26 mouse cellular contexts compared by ENCODE assay signal in genomic region chr5:130088008-130088407, GRCm38 (mm10). TPM values are rescaled to one million over a fixed set of nuclear protein-coding genes. Genes with fewer than 3 reads are reported as not detected.
DNase-seq lines count a peak whose midpoint lies in the region; ATAC-seq lines count a peak whose summit lies in the region.
"Had no signal": no experiment of that assay in that cellular context is flagged by ENCODE, and none has a peak within 500 bp of the region (broad histone marks: within the 10 kb centered on the region; RNA-seq: fewer than 3 reads in every experiment).

No protein-coding gene starts in this region.

- H3K4me2 ChIP-seq in heart, embryonic 12.5 days: no peak overlapping the region
- H3K4me2 ChIP-seq: forebrain, embryonic 15.5 days; heart, embryonic 13.5 days; hindbrain, embryonic 14.5 days; limb, embryonic 12.5 days; midbrain, embryonic 12.5 days had no signal

- no peak overlapping the region for H3K9ac ChIP-seq in heart, embryonic 12.5 days
- H3K9ac ChIP-seq: forebrain, embryonic 15.5 days; heart, embryonic 13.5 days; hindbrain, embryonic 14.5 days; limb, embryonic 12.5 days; midbrain, embryonic 12.5 days had no signal

- DNase-seq in left cerebral cortex, adult 11 months (ENCODE audit: low spot score): peak; percentile 46
- no peak for DNase-seq in left cerebral cortex, postnatal 10 days (ENCODE audit: extremely low spot score in 1 of 2, low spot score in 2 of 2)
- peak; percentile 24 to 32 for DNase-seq in right cerebral cortex, adult 2 months (ENCODE audit: low spot score in 2 of 2)
- DNase-seq in right cerebral cortex, postnatal 4 days: no peak
- peak; percentile 10 for DNase-seq in induced T-regulatory cell, adult 2 months (ENCODE audit: low read depth)
- DNase-seq in kidney, postnatal 10 days: no peak
- DNase-seq: adrenal gland, adult 8-10 months; cerebellum, adult 8-10 months; cerebellum, postnatal 36 days; gastrocnemius, adult 2 months; gastrocnemius, postnatal 36 days; heart, adult 18-20 months; heart, postnatal 10 days; kidney, adult 18-20 months; lung, postnatal 4 days; retina, postnatal 1 day; thymus, postnatal 4 days had no signal

- no peaks in the 10 kb centered on the region for H3K27me3 ChIP-seq in heart, embryonic 12.5 days (replicated peaks)
- H3K27me3 ChIP-seq: forebrain, embryonic 15.5 days; heart, embryonic 13.5 days; limb, embryonic 12.5 days; midbrain, embryonic 12.5 days had no signal

- WGBS in heart, embryonic 12.5 days: 87% methylated on average over 7 of the region's 7 CpGs

- ATAC-seq in heart, embryonic 12.5 days (ENCODE audit: insufficient number of reproducible peaks, low FRiP score): no peak
- ATAC-seq: forebrain, embryonic 15.5 days had no signal

- H3K9me3 ChIP-seq in heart, embryonic 12.5 days (replicated peaks): peaks cover 6% of the 10 kb centered on the region; the same call in 1 of the 2 replicates
- H3K9me3 ChIP-seq: forebrain, embryonic 15.5 days; G1E; heart, embryonic 13.5 days; midbrain, embryonic 12.5 days had no signal

- no peak overlapping the region for H3K4me3 ChIP-seq in heart, embryonic 12.5 days
- H3K4me3 ChIP-seq: forebrain, embryonic 15.5 days; gastrocnemius, adult 2 months; heart, embryonic 13.5 days; limb, embryonic 12.5 days; megakaryocyte, embryonic 14.5 days; midbrain, embryonic 12.5 days had no signal

- intact Hi-C loops in left cerebral cortex, postnatal 10 days (cut with DNase I): no loop called here

- H3K4me1 ChIP-seq in heart, embryonic 12.5 days (replicated peaks): 0 out of 2 replicates have a peak, but pooled peaks cover 5% of the 10 kb centered on the region
- H3K4me1 ChIP-seq: forebrain, embryonic 15.5 days; midbrain, embryonic 12.5 days had no signal

- no peak overlapping the region for H3K27ac ChIP-seq in heart, embryonic 12.5 days (ENCODE audit: poor library complexity, severe bottlenecking)
- H3K27ac ChIP-seq: forebrain, embryonic 15.5 days; heart, embryonic 13.5 days; hindbrain, embryonic 14.5 days; kidney, postnatal 0 days; limb, embryonic 12.5 days; midbrain, embryonic 12.5 days had no signal

- H3K36me3 ChIP-seq in heart, embryonic 12.5 days: peaks cover 4% of the 10 kb centered on the region; the same call in 1 of the 2 replicates
- H3K36me3 ChIP-seq: G1E had no signal

RNA-seq across cellular contexts. Expression of gene Tpst1, which starts 14.9 kb away (rescaled TPM):
- total RNA-seq in left cerebral cortex, postnatal 10 days (2021): 10 to 100 TPM; 35.5 to 37.1 TPM
- 25.8 and 29.4 TPM in 2 replicates for polyA plus RNA-seq in heart, embryonic 12.5 days (2016; fragmentation: Nextera tagmentation; extraction: Ambion mirVana)
- polyA plus RNA-seq: G1E had no signal

RNA-seq across cellular contexts. Expression of gene Kctd7, which starts 56.7 kb away (rescaled TPM):
- total RNA-seq in left cerebral cortex, postnatal 10 days (2021): 10 to 100 TPM; 13.6 to 14.4 TPM
- polyA plus RNA-seq in heart, embryonic 12.5 days (2016; fragmentation: Nextera tagmentation; extraction: Ambion mirVana): 4.8 and 5.1 TPM in 2 replicates

RNA-seq across cellular contexts. Expression of gene Crcp, which starts 58.9 kb away (rescaled TPM):
- 10 to 100 TPM; 39.9 to 40.9 TPM for total RNA-seq in left cerebral cortex, postnatal 10 days (2021)
- 21.2 and 22.5 TPM in 2 replicates for polyA plus RNA-seq in heart, embryonic 12.5 days (2016; fragmentation: Nextera tagmentation; extraction: Ambion mirVana)

RNA-seq across cellular contexts. Expression of gene Asl, which starts 59.0 kb away (rescaled TPM):
- total RNA-seq in left cerebral cortex, postnatal 10 days (2021): 10 to 100 TPM; 23.9 to 24.6 TPM
- 15.7 and 19.1 TPM in 2 replicates for polyA plus RNA-seq in heart, embryonic 12.5 days (2016; fragmentation: Nextera tagmentation; extraction: Ambion mirVana)

Comparison
In these comparisons a context has a peak if more than half of its experiments do, and no peak if none do; other contexts are left out.
1. DNase-seq: peak in left cerebral cortex, adult 11 months (single experiment), right cerebral cortex, adult 2 months (2 of 2) and induced T-regulatory cell, adult 2 months (single experiment); none in left cerebral cortex, postnatal 10 days (0 of 2), right cerebral cortex, postnatal 4 days (single experiment) and kidney, postnatal 10 days (single experiment).